Mouse (Mus musculus): Measurements from ENCODE around the gene Kdelr3.

Kdelr3 gene

DNA sequence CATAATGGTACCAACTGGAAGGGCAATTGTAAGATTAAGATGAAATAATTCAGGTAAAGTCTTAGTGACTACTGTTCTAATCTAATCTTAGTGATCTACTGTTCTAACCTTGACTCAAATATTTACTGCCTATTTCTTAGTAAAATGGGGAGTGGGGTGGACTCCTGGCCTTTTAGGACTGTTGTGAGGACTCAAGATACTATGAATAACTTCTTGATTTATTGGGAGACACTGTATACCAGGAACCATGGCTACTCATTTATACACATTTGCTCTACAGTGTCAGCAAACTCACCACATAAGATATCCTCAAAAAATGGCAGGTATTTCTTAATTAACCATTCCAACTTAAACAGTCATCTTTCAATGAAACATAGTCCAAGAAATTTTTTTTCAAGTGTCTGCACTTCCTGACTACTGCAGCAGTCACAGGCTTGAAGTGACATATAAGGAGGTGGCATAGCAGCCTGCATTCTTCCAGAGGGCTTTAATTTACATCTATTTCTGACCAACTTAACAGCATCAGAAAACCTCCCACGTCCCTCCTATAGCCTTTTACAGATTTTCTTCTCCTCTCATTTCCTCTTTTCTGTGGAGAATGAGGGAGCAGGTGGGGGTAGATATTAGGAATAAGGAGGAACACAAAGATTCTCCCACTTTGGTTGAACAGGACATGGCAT lies 59.5 kb downstream of the Kdelr3 start:
- DNase-seq (ENCODE audit: low read depth, low spot score), result no peak

DNA sequence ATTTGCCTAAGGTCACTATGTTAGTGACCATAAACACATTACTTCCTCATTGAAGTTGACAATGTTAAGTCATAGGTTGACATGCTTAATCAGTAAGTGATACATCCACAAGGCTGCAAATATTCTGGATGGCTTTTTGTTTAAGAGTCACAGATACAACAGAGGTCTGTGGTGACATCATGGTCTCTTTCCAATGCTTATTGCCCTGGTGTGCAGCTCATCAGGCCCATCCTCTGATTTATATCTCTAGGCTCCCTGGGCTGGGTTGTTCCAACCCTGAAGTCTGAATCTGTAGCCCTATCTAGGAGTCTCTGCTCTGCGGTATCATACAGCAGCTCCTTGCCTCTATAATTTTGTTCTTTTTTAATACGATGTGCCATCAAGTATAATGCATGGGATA lies 60.7 kb downstream of the Kdelr3 start:
- no peak for DNase-seq (ENCODE audit: low read depth, low spot score)

Data from embryo, embryonic 11.5 days (tissue).